Mouse (Mus musculus) kidney, postnatal 36 days (tissue): Measurements from ENCODE around the gene Gm10486.
"Not testable (repeated sequence)": the region's sequence is repeated elsewhere in the genome, so short reads cannot be mapped to it uniquely, and the experiment has no call there.

Experiments
- DNase-seq, 2 experiments: peaks; one replicate each; pipeline ENCODE4 v3.0.0; 2021 to 2022; ENCODE audit warnings: mixed read lengths in 2 of 2

Gene Gm10486

DNA sequence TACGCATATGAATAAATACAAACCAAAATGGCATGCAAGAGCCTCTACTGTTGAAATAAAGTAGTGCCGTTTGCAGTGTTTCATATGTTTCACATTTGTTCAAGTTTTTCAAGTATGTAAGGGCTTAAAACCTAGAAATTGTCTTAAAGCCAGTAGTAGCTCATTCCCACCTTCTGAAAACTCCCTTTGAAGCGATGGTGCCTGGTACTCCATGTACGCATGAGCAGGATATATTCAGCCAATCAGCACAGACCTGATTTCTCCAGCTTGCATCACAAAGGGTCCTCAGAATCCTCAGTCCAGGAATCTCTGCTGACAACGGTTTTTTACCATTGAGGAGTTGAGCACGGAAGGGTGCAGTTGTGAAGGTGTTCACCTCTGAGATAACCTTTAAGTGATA is at the start of gene Gm10486:
Gene Gm10486 (plus strand): TSS at position 301 of the 400 bp plus-strand sequence.
- DNase-seq, result not testable (repeated sequence)
